Mouse (Mus musculus): ENCODE measurements around the gene Mrps24.

- TF ChIP-seq CTCF (IDR thresholded peaks at IDR 0.05; ENCODE audit: low read depth) = no peak
- TF ChIP-seq EP300 (IDR thresholded peaks at IDR 0.05; ENCODE audit: low read depth) = no peak
These were observed 16.9 kb upstream of the Mrps24 start for GRCm38 (mm10) chr11:5732401-5732800.
